Mouse (Mus musculus): Measurements from ENCODE around the gene Lrig3. TPM values are rescaled to one million over a fixed set of nuclear protein-coding genes. Genes with fewer than 3 reads are reported as not detected.

The Lrig3 gene
- 3.2 TPM for polyA plus RNA-seq (2014; fragmentation: Illumina TruSeq; extraction: RNeasy Lipid Tissue Mini Kit (QIAGEN cat#74804); ENCODE audit: insufficient read depth, low read depth, low replicate concordance)

DNA sequence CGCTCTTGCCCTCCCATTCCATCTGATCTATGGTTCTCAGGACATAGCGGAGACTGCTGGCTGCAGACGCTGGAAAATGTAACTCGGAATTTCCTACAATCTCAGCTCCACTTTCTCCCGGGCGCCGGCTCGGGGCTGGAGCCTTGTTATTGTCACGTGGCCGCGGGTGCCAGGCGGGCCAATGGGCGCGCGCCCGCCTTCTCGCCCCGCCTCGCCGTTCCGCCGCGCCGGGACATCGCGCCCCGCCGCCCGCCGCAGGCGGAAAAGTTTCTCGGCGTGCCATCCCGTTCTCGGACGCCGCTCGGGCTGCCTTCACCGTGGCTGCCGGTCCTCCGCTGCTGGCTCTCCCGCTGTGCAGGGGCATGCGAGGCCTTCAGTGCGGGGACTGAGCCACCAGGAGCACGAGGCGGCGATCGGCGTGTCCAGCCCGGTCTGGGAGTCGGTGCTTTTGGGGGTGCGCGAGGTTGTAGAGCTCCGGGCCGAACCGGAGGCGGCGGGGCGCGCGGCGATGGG lies at the start of gene Lrig3:
TSS of gene Lrig3 (plus strand) at position 201 of the 513 bp plus-strand sequence.

All from lung, adult 10 weeks (tissue).